Mouse (Mus musculus) intestine, embryonic 15.5 days (tissue): ENCODE results near the gene Ccdc148. TPM values are rescaled to one million over a fixed set of nuclear protein-coding genes. Genes with fewer than 3 reads are reported as not detected.

ENCODE experiments used
- ATAC-seq: fragments of 200-750 bp; cut with Nextera tagmentation; 2 replicates; pipeline ENCODE4 v1.8.0; 2017; ENCODE audit warnings: moderate TSS enrichment, moderate library complexity
- H3K27ac ChIP-seq: fragments of 300-500 bp; sonication (generic); 2 replicates; pipeline ENCODE4 v1.5.1; 2015; ENCODE audit warnings: mild to moderate bottlenecking, inconsistent platforms
- H3K27me3 ChIP-seq: fragments of 300-500 bp; sonication (generic); replicated peaks from 2 replicates; pipeline ENCODE4 v1.6.1; 2015; ENCODE audit warnings: inconsistent platforms
- H3K36me3 ChIP-seq: fragments of 300-500 bp; sonication (generic); 2 replicates; pipeline ENCODE4 v1.6.1; 2015; ENCODE audit warnings: inconsistent platforms
- H3K4me1 ChIP-seq: fragments of 300-500 bp; sonication (generic); replicated peaks from 2 replicates; pipeline ENCODE4 v1.6.1; 2015; ENCODE audit warnings: inconsistent platforms
- H3K4me2 ChIP-seq: fragments of 300-500 bp; sonication (generic); replicated peaks from 2 replicates; pipeline ENCODE4 v1.6.1; 2015; ENCODE audit warnings: mild to moderate bottlenecking, inconsistent platforms
- H3K4me3 ChIP-seq: fragments of 300-500 bp; sonication (generic); replicated peaks from 2 replicates; pipeline ENCODE4 v1.5.1; 2015; ENCODE audit warnings: inconsistent platforms
- H3K9ac ChIP-seq: fragments of 300-500 bp; sonication (generic); 2 replicates; pipeline ENCODE4 v1.6.1; 2015; ENCODE audit warnings: inconsistent platforms
- H3K9me3 ChIP-seq: fragments of 300-500 bp; sonication (generic); 2 replicates; pipeline ENCODE4 v1.6.1; 2016; ENCODE audit warnings: inconsistent platforms
- WGBS: fragments of 180-500 bp; shearing (Covaris S2); methylation state at CpG from one replicate; pipeline ENCODE4 v1.1.7; 2015; 5-methylcytosine and 5-hydroxymethylcytosine counted together
- polyA plus RNA-seq: library from polyadenylated mRNA; unstranded; fragments of >200 nt; fragmentation: Nextera tagmentation; extraction: Ambion mirVana; gene quantifications from 2 replicates; pipeline ENCODE4 v1.2.1, GENCODE M21; 2015

Ccdc148 gene
- polyA plus RNA-seq, 1 experiment from 2014 or later = 0.88 TPM

GRCm38 (mm10) chr2:58786681-58787080, 373.8 kb downstream of the Ccdc148 start:
- H3K4me2 ChIP-seq = no peak overlapping the region
- no peak overlapping the region for H3K9ac ChIP-seq
- no peak overlapping the region for H3K27ac ChIP-seq
- H3K9me3 ChIP-seq = no peaks in the 10 kb centered on the region
- H3K4me3 ChIP-seq = no peak overlapping the region
- ATAC-seq = no peak
- no peaks in the 10 kb centered on the region for H3K36me3 ChIP-seq
- 69% methylated on average over 8 of the region's 8 CpGs for WGBS
- no peaks in the 10 kb centered on the region for H3K27me3 ChIP-seq
- no peaks in the 10 kb centered on the region for H3K4me1 ChIP-seq

- no peak overlapping the region for H3K27ac ChIP-seq
- no peaks in the 10 kb centered on the region for H3K4me1 ChIP-seq
- H3K27me3 ChIP-seq = no peaks in the 10 kb centered on the region
- no peaks in the 10 kb centered on the region for H3K9me3 ChIP-seq
- H3K9ac ChIP-seq = no peak overlapping the region
- no peak overlapping the region for H3K4me2 ChIP-seq
- no peak overlapping the region for H3K4me3 ChIP-seq
- WGBS = 47% methylated on average over 3 of the region's 3 CpGs
- no peak for ATAC-seq
- H3K36me3 ChIP-seq = no peaks in the 10 kb centered on the region
Measured at GRCm38 (mm10) chr2:58786177-58786576, 374.3 kb downstream of the Ccdc148 start.

GRCm38 (mm10) chr2:58783526-58783925, 377.0 kb downstream of the Ccdc148 start:
- H3K4me1 ChIP-seq = no peaks in the 10 kb centered on the region
- H3K4me3 ChIP-seq = no peak overlapping the region
- no peak overlapping the region for H3K9ac ChIP-seq
- ATAC-seq = no peak
- no peaks in the 10 kb centered on the region for H3K36me3 ChIP-seq
- no peak overlapping the region for H3K27ac ChIP-seq
- H3K27me3 ChIP-seq = no peaks in the 10 kb centered on the region
- H3K4me2 ChIP-seq = no peak overlapping the region
- no peaks in the 10 kb centered on the region for H3K9me3 ChIP-seq
- WGBS = 43% methylated on average over 1 of the region's 1 CpGs

- ATAC-seq = no peak
- Histone ChIP-seq H3K27me3 (no peaks in the 10 kb centered on the region), H3K9ac (no peak overlapping the region), H3K4me1 (no peaks in the 10 kb centered on the region), H3K36me3 (no peaks in the 10 kb centered on the region), H3K27ac (no peak overlapping the region), H3K4me2 (no peak overlapping the region), H3K4me3 (no peak overlapping the region), H3K9me3 (no peaks in the 10 kb centered on the region)
- WGBS = 81% methylated on average over 3 of the region's 3 CpGs
Measured at GRCm38 (mm10) chr2:58778986-58779495, 381.4 kb downstream of the Ccdc148 start.

GRCm38 (mm10) chr2:58773833-58774232, 386.6 kb downstream of the Ccdc148 start:
- H3K9me3 ChIP-seq = no peaks in the 10 kb centered on the region
- no peak overlapping the region for H3K9ac ChIP-seq
- ATAC-seq = no peak
- no peak overlapping the region for H3K27ac ChIP-seq
- H3K4me1 ChIP-seq = no peaks in the 10 kb centered on the region
- H3K36me3 ChIP-seq = no peaks in the 10 kb centered on the region
- no peak overlapping the region for H3K4me2 ChIP-seq
- H3K27me3 ChIP-seq = no peaks in the 10 kb centered on the region
- no peak overlapping the region for H3K4me3 ChIP-seq
- 87% methylated on average over 9 of the region's 9 CpGs for WGBS

Other genes with a start within 250 kb of the Ccdc148 start
- 17.4 and 19.6 TPM in 2 replicates for gene Pkp4, start 167 bp upstream of the Ccdc148 start, polyA plus RNA-seq